Mouse (Mus musculus) skeletal muscle tissue, adult 2 months (tissue): ENCODE measurements around the gene Spink4.
A peak's percentile ranks its signal among the peaks of the same experiment; 100 is the strongest.

Experiments used
- DNase-seq: peaks from one replicate; pipeline ENCODE4 v3.0.0-alpha.2; 2012; ENCODE audit warnings: low read depth, low spot score

Gene Spink4

GRCm38 (mm10) chr4:40919785-40920184 lies at the start of gene Spink4:
Gene Spink4 (plus strand): TSS chr4:40920052.
- no peak for DNase-seq

GRCm38 (mm10) chr4:40870206-40870605 lies 49.6 kb upstream of the Spink4 start:
- no peak for DNase-seq

GRCm38 (mm10) chr4:40872129-40872528 lies 47.7 kb upstream of the Spink4 start:
- DNase-seq: no peak

- DNase-seq: no peak
These were observed 46.5 kb upstream of the Spink4 start for GRCm38 (mm10) chr4:40873320-40873719.

GRCm38 (mm10) chr4:40874151-40874600 lies 45.7 kb upstream of the Spink4 start:
- peak; percentile 84 for DNase-seq

- DNase-seq: no peak
These were observed 44.9 kb upstream of the Spink4 start for GRCm38 (mm10) chr4:40874794-40875552.

- DNase-seq: no peak
These were observed 44.0 kb upstream of the Spink4 start for GRCm38 (mm10) chr4:40875842-40876241.

- peak; percentile 91 for DNase-seq
These were observed 43.0 kb upstream of the Spink4 start for GRCm38 (mm10) chr4:40876814-40877371.

GRCm38 (mm10) chr4:40877528-40877927 lies 42.3 kb upstream of the Spink4 start:
- no peak for DNase-seq

- no peak for DNase-seq
These were observed 36.7 kb upstream of the Spink4 start for GRCm38 (mm10) chr4:40883200-40883599.

- DNase-seq: peak; percentile 57
These were observed 35.3 kb upstream of the Spink4 start for GRCm38 (mm10) chr4:40884282-40885165.

GRCm38 (mm10) chr4:40885166-40885525 lies 34.7 kb upstream of the Spink4 start:
- peak; percentile 52 for DNase-seq

- peak; percentile 45 for DNase-seq
These were observed 34.0 kb upstream of the Spink4 start for GRCm38 (mm10) chr4:40885883-40886282.

- no peak for DNase-seq
These were observed 31.0 kb upstream of the Spink4 start for GRCm38 (mm10) chr4:40888839-40889238.

- peak; percentile 73 for DNase-seq
These were observed 30.6 kb upstream of the Spink4 start for GRCm38 (mm10) chr4:40889252-40889651.

- no peak for DNase-seq
These were observed 29.9 kb upstream of the Spink4 start for GRCm38 (mm10) chr4:40889983-40890382.

- DNase-seq: no peak
These were observed 28.6 kb upstream of the Spink4 start for GRCm38 (mm10) chr4:40891206-40891605.

GRCm38 (mm10) chr4:40895118-40895517 lies 24.7 kb upstream of the Spink4 start:
- DNase-seq: no peak

- no peak for DNase-seq
These were observed 24.2 kb upstream of the Spink4 start for GRCm38 (mm10) chr4:40895646-40896045.

- no peak for DNase-seq
These were observed 21.3 kb upstream of the Spink4 start for GRCm38 (mm10) chr4:40898476-40899044.

- no peak for DNase-seq
These were observed 20.6 kb upstream of the Spink4 start for GRCm38 (mm10) chr4:40899264-40899663.

GRCm38 (mm10) chr4:40900071-40900470 lies 19.8 kb upstream of the Spink4 start:
- no peak for DNase-seq
